Mouse (Mus musculus): Measurements from ENCODE around the gene Sprr2e. TPM values are rescaled to one million over a fixed set of nuclear protein-coding genes. Genes with fewer than 3 reads are reported as not detected.

Sprr2e gene
- polyA plus RNA-seq (2015; fragmentation: Nextera tagmentation; extraction: Ambion mirVana) = not detected in 2 replicates

- H3K36me3 ChIP-seq = no peaks in the 10 kb centered on the region
- H3K9ac ChIP-seq (replicated peaks) = no peak within 1 kb of the TSS
- 92% methylated on average over 2 of the region's 2 CpGs for WGBS
These were observed at the start of gene Sprr2e for GRCm38 (mm10) chr3:92351843-92352242. Sprr2e (plus strand) TSS chr3:92352143.

GRCm38 (mm10) chr3:92307406-92307805 lies 44.5 kb upstream of the Sprr2e start:
- Histone ChIP-seq H3K9ac (replicated peaks) (no peak overlapping the region), H3K27me3 (no peaks in the 10 kb centered on the region), H3K4me2 (replicated peaks) (no peak overlapping the region), H3K27ac (no peak overlapping the region), H3K9me3 (no peaks in the 10 kb centered on the region), H3K4me1 (replicated peaks) (no peaks in the 10 kb centered on the region), H3K36me3 (no peaks in the 10 kb centered on the region), H3K4me3 (replicated peaks) (no peak overlapping the region)
- ATAC-seq = no peak
- 100% methylated on average over 1 of the region's 1 CpGs for WGBS

More at GRCm38 (mm10) chr3:92351843-92352242, at the start of gene Sprr2e:
- Histone ChIP-seq H3K4me1 (replicated peaks) (no peaks in the 10 kb centered on the region), H3K27me3 (no peaks in the 10 kb centered on the region), H3K4me3 (replicated peaks) (no peak within 1 kb of the TSS), H3K4me2 (replicated peaks) (no peak within 1 kb of the TSS), H3K27ac (no peak within 1 kb of the TSS), H3K9me3 (no peaks in the 10 kb centered on the region)
- ATAC-seq = no peak

GRCm38 (mm10) chr3:92316320-92316719 lies 35.6 kb upstream of the Sprr2e start, which contains the start of gene Sprr2b:
Sprr2b (plus strand) TSS chr3:92316620.
- Histone ChIP-seq H3K4me2 (replicated peaks) (no peak within 1 kb of the TSS), H3K9me3 (no peaks in the 10 kb centered on the region), H3K4me1 (replicated peaks) (no peaks in the 10 kb centered on the region), H3K27ac (no peak within 1 kb of the TSS), H3K9ac (replicated peaks) (no peak within 1 kb of the TSS), H3K36me3 (no peaks in the 10 kb centered on the region), H3K27me3 (no peaks in the 10 kb centered on the region), H3K4me3 (replicated peaks) (no peak within 1 kb of the TSS)
- WGBS = 79% methylated on average over 2 of the region's 2 CpGs
- ATAC-seq = no peak

GRCm38 (mm10) chr3:92317384-92317783 lies 34.6 kb upstream of the Sprr2e start:
- H3K9ac ChIP-seq (replicated peaks) = no peak overlapping the region
- H3K4me2 ChIP-seq (replicated peaks) = no peak overlapping the region
- no peak overlapping the region for H3K27ac ChIP-seq
- no peak for ATAC-seq
- H3K36me3 ChIP-seq = no peaks in the 10 kb centered on the region
- no peaks in the 10 kb centered on the region for H3K9me3 ChIP-seq
- no peak overlapping the region for H3K4me3 ChIP-seq (replicated peaks)
- 59% methylated on average over 2 of the region's 2 CpGs for WGBS
- no peaks in the 10 kb centered on the region for H3K27me3 ChIP-seq
- no peaks in the 10 kb centered on the region for H3K4me1 ChIP-seq (replicated peaks)

- Histone ChIP-seq H3K9ac (replicated peaks) (no peak overlapping the region), H3K4me3 (replicated peaks) (no peak overlapping the region), H3K4me2 (replicated peaks) (no peak overlapping the region), H3K27ac (no peak overlapping the region), H3K4me1 (replicated peaks) (no peaks in the 10 kb centered on the region), H3K27me3 (no peaks in the 10 kb centered on the region), H3K9me3 (no peaks in the 10 kb centered on the region), H3K36me3 (no peaks in the 10 kb centered on the region)
- WGBS = 85% methylated on average over 1 of the region's 1 CpGs
- no peak for ATAC-seq
These were observed 15.7 kb upstream of the Sprr2e start for GRCm38 (mm10) chr3:92336278-92336677.

- no peak within 1 kb of the TSS for H3K27ac ChIP-seq
- H3K27me3 ChIP-seq = no peaks in the 10 kb centered on the region
- no peak within 1 kb of the TSS for H3K4me3 ChIP-seq (replicated peaks)
- 95% methylated on average over 5 of the region's 5 CpGs for WGBS
- H3K9ac ChIP-seq (replicated peaks) = no peak within 1 kb of the TSS
- H3K36me3 ChIP-seq = no peaks in the 10 kb centered on the region
- H3K9me3 ChIP-seq = no peaks in the 10 kb centered on the region
- ATAC-seq = no peak
- H3K4me2 ChIP-seq (replicated peaks) = no peak within 1 kb of the TSS
- no peaks in the 10 kb centered on the region for H3K4me1 ChIP-seq (replicated peaks)
These were observed 13.1 kb upstream of the Sprr2e start, which contains the start of gene Sprr2d for GRCm38 (mm10) chr3:92338840-92339239. Sprr2d (plus strand) TSS chr3:92339140.

- H3K9me3 ChIP-seq = peaks cover 5% of the 10 kb centered on the region
- no peak overlapping the region for H3K27ac ChIP-seq
- no peaks in the 10 kb centered on the region for H3K36me3 ChIP-seq
- no peak overlapping the region for H3K9ac ChIP-seq (replicated peaks)
- no peaks in the 10 kb centered on the region for H3K4me1 ChIP-seq (replicated peaks)
- no peak overlapping the region for H3K4me2 ChIP-seq (replicated peaks)
- no peak for ATAC-seq
- no peak overlapping the region for H3K4me3 ChIP-seq (replicated peaks)
- H3K27me3 ChIP-seq = no peaks in the 10 kb centered on the region
These were observed 9.7 kb downstream of the Sprr2e start for GRCm38 (mm10) chr3:92361619-92362018.

GRCm38 (mm10) chr3:92364887-92365286 lies 12.9 kb downstream of the Sprr2e start, which contains the start of gene Sprr2f:
Sprr2f (plus strand) TSS chr3:92365187.
- Histone ChIP-seq H3K27ac (no peak within 1 kb of the TSS), H3K9ac (replicated peaks) (no peak within 1 kb of the TSS), H3K4me1 (replicated peaks) (no peaks in the 10 kb centered on the region), H3K27me3 (no peaks in the 10 kb centered on the region), H3K4me3 (replicated peaks) (no peak within 1 kb of the TSS), H3K9me3 (no peaks in the 10 kb centered on the region), H3K36me3 (no peaks in the 10 kb centered on the region), H3K4me2 (replicated peaks) (no peak within 1 kb of the TSS)
- no peak for ATAC-seq
- 58% methylated on average over 3 of the region's 3 CpGs for WGBS

- Histone ChIP-seq H3K36me3 (no peaks in the 10 kb centered on the region), H3K27me3 (no peaks in the 10 kb centered on the region), H3K9ac (replicated peaks) (no peak overlapping the region), H3K27ac (no peak overlapping the region), H3K9me3 (no peaks in the 10 kb centered on the region), H3K4me2 (replicated peaks) (no peak overlapping the region), H3K4me3 (replicated peaks) (no peak overlapping the region), H3K4me1 (replicated peaks) (no peaks in the 10 kb centered on the region)
- ATAC-seq = no peak
- 69% methylated on average over 2 of the region's 2 CpGs for WGBS
These were observed 21.7 kb downstream of the Sprr2e start for GRCm38 (mm10) chr3:92373613-92374012.

GRCm38 (mm10) chr3:92385385-92385784 lies 33.4 kb downstream of the Sprr2e start, which contains the start of gene Sprr2h:
Sprr2h (plus strand) TSS chr3:92385685.
- no peak for ATAC-seq
- no peaks in the 10 kb centered on the region for H3K4me1 ChIP-seq (replicated peaks)
- H3K4me3 ChIP-seq (replicated peaks) = no peak within 1 kb of the TSS
- WGBS = 80% methylated on average over 1 of the region's 1 CpGs
- H3K27me3 ChIP-seq = no peaks in the 10 kb centered on the region
- no peak within 1 kb of the TSS for H3K4me2 ChIP-seq (replicated peaks)
- no peak within 1 kb of the TSS for H3K27ac ChIP-seq
- H3K9ac ChIP-seq (replicated peaks) = no peak within 1 kb of the TSS
- no peaks in the 10 kb centered on the region for H3K36me3 ChIP-seq
- H3K9me3 ChIP-seq = no peaks in the 10 kb centered on the region

GRCm38 (mm10) chr3:92394301-92394700 lies 42.4 kb downstream of the Sprr2e start:
- no peak for ATAC-seq
- Histone ChIP-seq H3K27ac (no peak overlapping the region), H3K4me1 (replicated peaks) (no peaks in the 10 kb centered on the region), H3K4me2 (replicated peaks) (no peak overlapping the region), H3K9me3 (no peaks in the 10 kb centered on the region), H3K27me3 (no peaks in the 10 kb centered on the region), H3K36me3 (no peaks in the 10 kb centered on the region), H3K4me3 (replicated peaks) (no peak overlapping the region), H3K9ac (replicated peaks) (no peak overlapping the region)
- 51% methylated on average over 1 of the region's 1 CpGs for WGBS
